Mouse (Mus musculus) limb, embryonic 13.5 days (tissue): ENCODE data around the gene Rpl26. TPM values are rescaled to one million over a fixed set of nuclear protein-coding genes. Genes with fewer than 3 reads are reported as not detected.

ENCODE experiments used
- polyA plus RNA-seq: library from polyadenylated mRNA; unstranded; fragments of >200 nt; fragmentation: Nextera tagmentation; extraction: Ambion mirVana; gene quantifications from 2 replicates; pipeline ENCODE4 v1.2.1, GENCODE M21; 2015

The Rpl26 gene
- polyA plus RNA-seq, 1 experiment from 2014 or later: 996 TPM

Other genes with a start within 250 kb of the Rpl26 start
- 151 and 159 TPM in 2 replicates for gene Myh10, start 210.0 kb upstream of the Rpl26 start, polyA plus RNA-seq
- gene Ndel1, start 29.7 kb upstream of the Rpl26 start, polyA plus RNA-seq: 98.8 and 102 TPM in 2 replicates
- gene Rnf222, start 13.0 kb upstream of the Rpl26 start, polyA plus RNA-seq: 0.15 and 0.23 TPM in 2 replicates
- not detected in 2 replicates for gene Odf4, start 25.5 kb downstream of the Rpl26 start, polyA plus RNA-seq
- 6.3 and 7.2 TPM in 2 replicates for gene Arhgef15, start 55.9 kb downstream of the Rpl26 start, polyA plus RNA-seq
- gene Slc25a35, start 66.5 kb downstream of the Rpl26 start, polyA plus RNA-seq: 2.4 and 3.0 TPM in 2 replicates
- gene Rangrf, start 73.6 kb downstream of the Rpl26 start, polyA plus RNA-seq: 54.5 and 58.1 TPM in 2 replicates
- 39.6 and 40.6 TPM in 2 replicates for gene Pfas, start 106.9 kb downstream of the Rpl26 start, polyA plus RNA-seq
- gene Ctc1, start 114.3 kb downstream of the Rpl26 start, polyA plus RNA-seq: 55.5 and 60.4 TPM in 2 replicates
- 140 and 141 TPM in 2 replicates for gene Aurkb, start 144.1 kb downstream of the Rpl26 start, polyA plus RNA-seq
- 9.5 and 9.6 TPM in 2 replicates for gene Borcs6, start 158.1 kb downstream of the Rpl26 start, polyA plus RNA-seq
- gene Tmem107, start 169.2 kb downstream of the Rpl26 start, polyA plus RNA-seq: 46.4 and 52.0 TPM in 2 replicates
- gene Vamp2, start 186.9 kb downstream of the Rpl26 start, polyA plus RNA-seq: 82.8 and 88.6 TPM in 2 replicates
- gene Per1, start 193.6 kb downstream of the Rpl26 start, polyA plus RNA-seq: 9.3 and 12.0 TPM in 2 replicates
- gene Hes7, start 218.8 kb downstream of the Rpl26 start, polyA plus RNA-seq: 0.74 and 1.2 TPM in 2 replicates
- gene 9130213A22Rik, start 221.0 kb downstream of the Rpl26 start, polyA plus RNA-seq: 0.52 and 0.55 TPM in 2 replicates
- 1.6 TPM in 2 replicates for gene Aloxe3, start 224.3 kb downstream of the Rpl26 start, polyA plus RNA-seq